Mouse (Mus musculus) C2C12 (cell line): ENCODE results near the gene Nrf1. TPM values are rescaled to one million over a fixed set of nuclear protein-coding genes. Genes with fewer than 3 reads are reported as not detected.

Experiments used
- H3K27me3 ChIP-seq: one replicate; pipeline ENCODE4 v1.6.1; 2011; ENCODE audit not compliant: control insufficient read depth, insufficient read depth, insufficient read length
- H3K36me3 ChIP-seq: one replicate; pipeline ENCODE4 v1.6.1; 2011; ENCODE audit not compliant: control insufficient read depth, insufficient read depth
- H3K4me3 ChIP-seq: one replicate; pipeline ENCODE4 v1.5.1; 2011; ENCODE audit warnings: mild to moderate bottlenecking, control low read depth; ENCODE audit not compliant: poor library complexity, insufficient read depth, severe bottlenecking
- H3K79me2 ChIP-seq: one replicate; pipeline ENCODE4 v1.6.1; 2011; ENCODE audit not compliant: control insufficient read depth, insufficient read depth
- H3K79me3 ChIP-seq: one replicate; pipeline ENCODE4 v1.6.1; 2011; ENCODE audit warnings: low read depth, control low read depth
- H3ac ChIP-seq: one replicate; pipeline ENCODE3; 2011; ENCODE audit warnings: low read depth; ENCODE audit not compliant: control insufficient read depth, insufficient read length
- CEBPB ChIP-seq: IDR thresholded peaks from one replicate; pipeline ENCODE4 v1.6.1; 2011; ENCODE audit warnings: low read depth, mild to moderate bottlenecking, control low read depth, moderate library complexity
- CTCF ChIP-seq: IDR thresholded peaks from one replicate; pipeline ENCODE4 v1.5.1; 2011; ENCODE audit not compliant: control insufficient read depth, insufficient read depth, insufficient read length
- FOSL1 ChIP-seq: IDR thresholded peaks from one replicate; pipeline ENCODE4 v1.8.0; 2011; ENCODE audit warnings: mild to moderate bottlenecking, low read length; ENCODE audit not compliant: poor library complexity, insufficient read depth, severe bottlenecking
- MAX ChIP-seq: IDR thresholded peaks from one replicate; pipeline ENCODE4 v1.6.1; 2011; ENCODE audit warnings: mild to moderate bottlenecking, control low read depth
- MYOD1 ChIP-seq: IDR thresholded peaks from one replicate; pipeline ENCODE4 v1.6.1; 2011; ENCODE audit warnings: low read depth; ENCODE audit not compliant: control insufficient read depth, insufficient read length
- MYOG ChIP-seq: IDR thresholded peaks from one replicate; pipeline ENCODE4 v1.6.1; 2011; ENCODE audit not compliant: control insufficient read depth, insufficient read length; ENCODE audit errors: extremely low read depth
- USF1 ChIP-seq: IDR thresholded peaks from one replicate; pipeline ENCODE4 v1.6.1; 2011; ENCODE audit warnings: low read depth, mild to moderate bottlenecking, control low read depth, moderate library complexity
- polyA plus RNA-seq: library from polyadenylated mRNA; unstranded; fragments of >200 nt; fragmentation: generic; extraction: Trizol; gene quantifications from one replicate; pipeline ENCODE4 v1.2.1, GENCODE M21; 2012; ENCODE audit warnings: missing spikeins

Nrf1 gene
- polyA plus RNA-seq, 1 experiment = 33.7 TPM

- Histone ChIP-seq H3K36me3 (peaks cover 8% of the 10 kb centered on the region), H3ac (no peak overlapping the region), H3K79me3 (no peaks in the 10 kb centered on the region), H3K4me3 (no peak overlapping the region), H3K27me3 (no peaks in the 10 kb centered on the region), H3K79me2 (no peaks in the 10 kb centered on the region)
- TF ChIP-seq MYOG = no peak
- TF ChIP-seq CTCF = no peak
- no peak for TF ChIP-seq FOSL1
- TF ChIP-seq MAX = no peak
- TF ChIP-seq MYOD1 = no peak
- TF ChIP-seq CEBPB = no peak
- TF ChIP-seq USF1 = no peak
Measured at GRCm38 (mm10) chr6:30153076-30153475, 105.3 kb downstream of the Nrf1 start.

- no peaks in the 10 kb centered on the region for H3K27me3 ChIP-seq
- no peak for TF ChIP-seq MYOD1
- TF ChIP-seq MAX = no peak
- no peak for TF ChIP-seq FOSL1
- TF ChIP-seq USF1 = no peak
- TF ChIP-seq CEBPB = no peak
- TF ChIP-seq CTCF = no peak
- no peak for TF ChIP-seq MYOG
- H3ac ChIP-seq = no peak overlapping the region
- H3K36me3 ChIP-seq = peaks cover 8% of the 10 kb centered on the region
- H3K79me2 ChIP-seq = no peaks in the 10 kb centered on the region
- H3K4me3 ChIP-seq = no peak overlapping the region
- H3K79me3 ChIP-seq = no peaks in the 10 kb centered on the region
Measured at GRCm38 (mm10) chr6:30153733-30154415, 106.1 kb downstream of the Nrf1 start.

DNA sequence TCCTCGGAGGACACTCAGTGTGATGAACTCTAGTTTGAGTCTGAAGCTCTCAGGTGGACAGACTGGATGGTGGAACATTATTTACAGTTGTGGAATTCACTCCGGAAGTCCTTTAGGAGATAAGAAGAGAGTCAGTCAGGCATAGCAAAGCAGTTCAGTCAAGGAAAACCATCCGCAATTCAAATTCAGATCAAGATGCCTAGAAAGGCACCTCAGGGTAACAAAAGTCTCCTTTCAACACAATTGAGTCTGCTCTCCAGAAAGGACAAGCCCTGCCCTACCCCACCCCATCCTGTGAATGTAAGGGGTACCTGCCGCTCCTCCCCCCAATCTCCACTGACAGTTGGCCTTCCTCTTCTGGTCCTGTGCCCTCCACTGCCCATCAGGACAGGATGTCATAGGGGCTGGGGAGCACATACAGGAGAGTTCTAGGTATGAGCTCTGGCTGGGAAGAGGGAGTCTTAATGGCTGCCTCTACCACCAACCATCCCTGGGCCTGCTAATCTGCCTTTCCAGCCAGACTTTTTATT, 111.8 kb downstream of the Nrf1 start:
- Histone ChIP-seq H3K79me2 (no peaks in the 10 kb centered on the region), H3K27me3 (no peaks in the 10 kb centered on the region), H3K36me3 (no peaks in the 10 kb centered on the region), H3ac (no peak overlapping the region), H3K4me3 (no peak overlapping the region), H3K79me3 (no peaks in the 10 kb centered on the region)
- TF ChIP-seq CTCF = no peak
- TF ChIP-seq USF1 = no peak
- TF ChIP-seq MYOD1 = no peak
- TF ChIP-seq MAX = no peak
- no peak for TF ChIP-seq FOSL1
- TF ChIP-seq MYOG = no peak
- no peak for TF ChIP-seq CEBPB

GRCm38 (mm10) chr6:30160408-30160807, 112.6 kb downstream of the Nrf1 start:
- Histone ChIP-seq H3K27me3 (no peaks in the 10 kb centered on the region), H3K4me3 (no peak overlapping the region), H3K79me3 (no peaks in the 10 kb centered on the region), H3K79me2 (no peaks in the 10 kb centered on the region), H3ac (no peak overlapping the region), H3K36me3 (no peaks in the 10 kb centered on the region)
- TF ChIP-seq MAX (no peak), CEBPB (no peak)

DNA sequence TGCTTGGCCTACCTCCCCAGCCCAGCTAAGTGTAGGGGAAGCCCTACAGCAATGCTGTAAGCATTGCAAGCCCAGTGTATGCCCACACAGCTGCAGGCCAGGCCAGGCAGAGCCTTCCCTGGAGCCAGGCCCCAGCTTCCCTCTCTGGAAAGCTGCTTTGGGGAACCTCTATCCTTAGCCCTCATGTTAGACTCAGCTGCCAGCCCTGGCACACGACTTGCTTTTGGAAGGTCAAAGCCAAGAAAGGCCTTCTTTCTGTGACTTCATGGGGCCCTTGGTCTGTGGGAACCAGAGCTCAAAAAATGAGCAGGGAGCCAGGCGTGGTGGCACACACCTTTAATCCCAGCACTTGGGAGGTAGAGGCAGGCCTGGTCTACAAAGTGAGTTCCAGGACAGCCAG, 113.8 kb downstream of the Nrf1 start:
- Histone ChIP-seq H3K4me3 (no peak overlapping the region), H3ac (no peak overlapping the region), H3K27me3 (no peaks in the 10 kb centered on the region), H3K79me3 (no peaks in the 10 kb centered on the region), H3K79me2 (no peaks in the 10 kb centered on the region), H3K36me3 (no peaks in the 10 kb centered on the region)
- TF ChIP-seq USF1 (no peak), MAX (no peak), CTCF (no peak), MYOG (no peak), FOSL1 (no peak), MYOD1 (no peak)

DNA sequence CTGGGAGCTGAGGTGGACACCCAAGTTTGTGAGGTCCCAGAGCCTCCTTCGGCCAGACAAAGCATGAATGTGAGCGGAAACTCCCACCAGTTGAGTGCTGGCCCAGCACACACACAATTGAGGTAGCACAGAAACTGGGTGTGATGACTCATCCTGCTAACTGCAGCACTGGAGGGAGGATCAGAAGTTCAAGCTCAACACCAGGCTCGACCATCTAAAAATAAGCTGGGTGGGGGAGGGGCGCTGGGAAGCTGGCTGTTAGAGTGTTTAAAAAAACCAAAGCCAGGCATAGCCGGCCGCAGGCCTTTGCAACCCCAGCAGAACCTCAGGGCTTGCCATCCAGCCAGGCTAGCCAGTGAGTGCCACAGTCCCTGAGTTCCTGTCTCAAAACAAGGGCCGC, 114.3 kb downstream of the Nrf1 start:
- Histone ChIP-seq H3K4me3 (no peak overlapping the region), H3K79me2 (peaks cover under 1% of the 10 kb centered on the region), H3K27me3 (no peaks in the 10 kb centered on the region), H3K36me3 (no peaks in the 10 kb centered on the region), H3ac (no peak overlapping the region), H3K79me3 (no peaks in the 10 kb centered on the region)
- no peak for TF ChIP-seq FOSL1
- no peak for TF ChIP-seq CEBPB
